Mouse (Mus musculus): Measurements from ENCODE around the gene Olfr806. TPM values are rescaled to one million over a fixed set of nuclear protein-coding genes. Genes with fewer than 3 reads are reported as not detected.

The Olfr806 gene
- total and polyA plus RNA-seq, 2 experiments = not detected

GRCm38 (mm10) chr10:129702910-129703309 is 38.8 kb downstream of the Olfr806 start, which contains the start of gene Olfr804:
Gene Olfr804, plus strand, starts transcription at chr10:129703210.
- Histone ChIP-seq H3K9ac (ENCODE audit: low read depth, low read length) (no peak within 1 kb of the TSS), H3K4me1 (ENCODE audit: control insufficient read depth, insufficient read depth, low read length) (no peaks in the 10 kb centered on the region), H3K36me3 (ENCODE audit: control insufficient read depth, insufficient read depth, low read length) (no peaks in the 10 kb centered on the region), H3K27me3 (ENCODE audit: control insufficient read depth, insufficient read depth, low read length) (no peaks in the 10 kb centered on the region), H3K4me3 (ENCODE audit: insufficient read depth, low read depth, low read length) (no peak within 1 kb of the TSS), H3K79me2 (ENCODE audit: control insufficient read depth, insufficient read depth, low read length) (no peaks in the 10 kb centered on the region), H3K27ac (replicated peaks; ENCODE audit: insufficient read depth, low read depth, low read length) (no peak within 1 kb of the TSS)
- DNase-seq (ENCODE audit: extremely low read depth, low read depth, low spot score) = no peak
- TF ChIP-seq POLR2A (IDR thresholded peaks at IDR 0.05; ENCODE audit: extremely low read depth, insufficient read depth, low read length) (no peak), CTCF (IDR thresholded peaks at IDR 0.05; ENCODE audit: low read depth, low read length) (no peak)

- H3K27ac ChIP-seq (replicated peaks; ENCODE audit: insufficient read depth, low read depth, low read length) = no peak within 1 kb of the TSS
- TF ChIP-seq POLR2A (IDR thresholded peaks at IDR 0.05; ENCODE audit: extremely low read depth, insufficient read depth, low read length) = no peak
- no peak for TF ChIP-seq CTCF (IDR thresholded peaks at IDR 0.05; ENCODE audit: low read depth, low read length)
- no peaks in the 10 kb centered on the region for H3K4me1 ChIP-seq (ENCODE audit: control insufficient read depth, insufficient read depth, low read length)
- H3K36me3 ChIP-seq (ENCODE audit: control insufficient read depth, insufficient read depth, low read length) = no peaks in the 10 kb centered on the region
- no peaks in the 10 kb centered on the region for H3K27me3 ChIP-seq (ENCODE audit: control insufficient read depth, insufficient read depth, low read length)
- no peak within 1 kb of the TSS for H3K9ac ChIP-seq (ENCODE audit: low read depth, low read length)
- H3K4me3 ChIP-seq (ENCODE audit: insufficient read depth, low read depth, low read length) = no peak within 1 kb of the TSS
- 68% methylated on average over 2 of the region's 2 CpGs for WGBS
- no peak for DNase-seq (ENCODE audit: extremely low read depth, low read depth, low spot score)
- H3K79me2 ChIP-seq (ENCODE audit: control insufficient read depth, insufficient read depth, low read length) = no peaks in the 10 kb centered on the region
These were observed 47.5 kb downstream of the Olfr806 start, which contains the start of gene Olfr803 for GRCm38 (mm10) chr10:129694186-129694585. Gene Olfr803, minus strand, starts transcription at chr10:129694286.

GRCm38 (mm10) chr10:129688069-129688468 is 53.7 kb downstream of the Olfr806 start, which contains the start of gene Olfr802:
Gene Olfr802, minus strand, starts transcription at chr10:129688169.
- Histone ChIP-seq H3K79me2 (ENCODE audit: control insufficient read depth, insufficient read depth, low read length) (no peaks in the 10 kb centered on the region), H3K9ac (ENCODE audit: low read depth, low read length) (no peak within 1 kb of the TSS), H3K4me3 (ENCODE audit: insufficient read depth, low read depth, low read length) (no peak within 1 kb of the TSS), H3K36me3 (ENCODE audit: control insufficient read depth, insufficient read depth, low read length) (no peaks in the 10 kb centered on the region), H3K27me3 (ENCODE audit: control insufficient read depth, insufficient read depth, low read length) (no peaks in the 10 kb centered on the region), H3K4me1 (ENCODE audit: control insufficient read depth, insufficient read depth, low read length) (no peaks in the 10 kb centered on the region), H3K27ac (replicated peaks; ENCODE audit: insufficient read depth, low read depth, low read length) (no peak within 1 kb of the TSS)
- TF ChIP-seq CTCF (IDR thresholded peaks at IDR 0.05; ENCODE audit: low read depth, low read length) (no peak), POLR2A (IDR thresholded peaks at IDR 0.05; ENCODE audit: extremely low read depth, insufficient read depth, low read length) (no peak)
- DNase-seq (ENCODE audit: extremely low read depth, low read depth, low spot score) = no peak
- WGBS = 67% methylated on average over 1 of the region's 1 CpGs

Other genes with a start within 250 kb of the Olfr806 start
- gene Olfr790, start 243.4 kb downstream of the Olfr806 start, total RNA-seq (2014; rRNA removed) = not detected in 2 replicates
- gene Olfr790, start 243.4 kb downstream of the Olfr806 start, polyA plus RNA-seq (2012; rRNA removed) = not detected in 2 replicates
- gene Olfr791, start 220.1 kb downstream of the Olfr806 start, total RNA-seq (2014; rRNA removed) = not detected in 2 replicates
- gene Olfr791, start 220.1 kb downstream of the Olfr806 start, polyA plus RNA-seq (2012; rRNA removed) = not detected in 2 replicates
- not detected in 2 replicates for gene Olfr792, start 202.8 kb downstream of the Olfr806 start, total RNA-seq (2014; rRNA removed)
- gene Olfr792, start 202.8 kb downstream of the Olfr806 start, polyA plus RNA-seq (2012; rRNA removed) = not detected in 2 replicates
- not detected in 2 replicates for gene Olfr794, start 174.3 kb downstream of the Olfr806 start, total RNA-seq (2014; rRNA removed)
- gene Olfr794, start 174.3 kb downstream of the Olfr806 start, polyA plus RNA-seq (2012; rRNA removed) = not detected in 2 replicates
- gene Olfr796, start 129.4 kb downstream of the Olfr806 start, total RNA-seq (2014; rRNA removed) = not detected in 2 replicates
- not detected in 2 replicates for gene Olfr796, start 129.4 kb downstream of the Olfr806 start, polyA plus RNA-seq (2012; rRNA removed)
- not detected in 2 replicates for gene Olfr798, start 114.0 kb downstream of the Olfr806 start, total RNA-seq (2014; rRNA removed)
- gene Olfr798, start 114.0 kb downstream of the Olfr806 start, polyA plus RNA-seq (2012; rRNA removed) = not detected in 2 replicates
- not detected in 2 replicates for gene Olfr799, start 104.4 kb downstream of the Olfr806 start, total RNA-seq (2014; rRNA removed)
- gene Olfr799, start 104.4 kb downstream of the Olfr806 start, polyA plus RNA-seq (2012; rRNA removed) = not detected in 2 replicates
- not detected in 2 replicates for gene Olfr800, start 84.2 kb downstream of the Olfr806 start, total RNA-seq (2014; rRNA removed)
- gene Olfr800, start 84.2 kb downstream of the Olfr806 start, polyA plus RNA-seq (2012; rRNA removed) = not detected in 2 replicates
- not detected in 2 replicates for gene Olfr801, start 68.1 kb downstream of the Olfr806 start, total RNA-seq (2014; rRNA removed)
- gene Olfr801, start 68.1 kb downstream of the Olfr806 start, polyA plus RNA-seq (2012; rRNA removed) = not detected in 2 replicates
- gene Olfr802, start 53.8 kb downstream of the Olfr806 start, total RNA-seq (2014; rRNA removed) = not detected in 2 replicates
- gene Olfr802, start 53.8 kb downstream of the Olfr806 start, polyA plus RNA-seq (2012; rRNA removed) = not detected in 2 replicates
- not detected in 2 replicates for gene Olfr803, start 47.6 kb downstream of the Olfr806 start, total RNA-seq (2014; rRNA removed)
- not detected in 2 replicates for gene Olfr803, start 47.6 kb downstream of the Olfr806 start, polyA plus RNA-seq (2012; rRNA removed)
- not detected in 2 replicates for gene Olfr804, start 38.7 kb downstream of the Olfr806 start, total RNA-seq (2014; rRNA removed)
- not detected in 2 replicates for gene Olfr804, start 38.7 kb downstream of the Olfr806 start, polyA plus RNA-seq (2012; rRNA removed)
- not detected in 2 replicates for gene Olfr805, start 12.5 kb downstream of the Olfr806 start, total RNA-seq (2014; rRNA removed)
- not detected in 2 replicates for gene Olfr805, start 12.5 kb downstream of the Olfr806 start, polyA plus RNA-seq (2012; rRNA removed)
- gene Olfr807, start 15.9 kb upstream of the Olfr806 start, total RNA-seq (2014; rRNA removed) = not detected in 2 replicates
- gene Olfr807, start 15.9 kb upstream of the Olfr806 start, polyA plus RNA-seq (2012; rRNA removed) = not detected in 2 replicates
- not detected in 2 replicates for gene Olfr808, start 23.6 kb upstream of the Olfr806 start, total RNA-seq (2014; rRNA removed)
- not detected in 2 replicates for gene Olfr808, start 23.6 kb upstream of the Olfr806 start, polyA plus RNA-seq (2012; rRNA removed)
- not detected in 2 replicates for gene Olfr809, start 32.7 kb upstream of the Olfr806 start, total RNA-seq (2014; rRNA removed)
- gene Olfr809, start 32.7 kb upstream of the Olfr806 start, polyA plus RNA-seq (2012; rRNA removed) = not detected in 2 replicates
- not detected in 2 replicates for gene Olfr810, start 53.0 kb upstream of the Olfr806 start, total RNA-seq (2014; rRNA removed)
- not detected in 2 replicates for gene Olfr810, start 53.0 kb upstream of the Olfr806 start, polyA plus RNA-seq (2012; rRNA removed)
- gene Olfr811, start 62.5 kb upstream of the Olfr806 start, total RNA-seq (2014; rRNA removed) = not detected in 2 replicates
- gene Olfr811, start 62.5 kb upstream of the Olfr806 start, polyA plus RNA-seq (2012; rRNA removed) = not detected in 2 replicates
- not detected in 2 replicates for gene Olfr812, start 104.2 kb upstream of the Olfr806 start, total RNA-seq (2014; rRNA removed)
- gene Olfr812, start 104.2 kb upstream of the Olfr806 start, polyA plus RNA-seq (2012; rRNA removed) = not detected in 2 replicates
- gene Olfr813, start 113.4 kb upstream of the Olfr806 start, total RNA-seq (2014; rRNA removed) = not detected in 2 replicates
- not detected in 2 replicates for gene Olfr813, start 113.4 kb upstream of the Olfr806 start, polyA plus RNA-seq (2012; rRNA removed)
- gene Olfr814, start 137.9 kb upstream of the Olfr806 start, total RNA-seq (2014; rRNA removed) = not detected in 2 replicates
- gene Olfr814, start 137.9 kb upstream of the Olfr806 start, polyA plus RNA-seq (2012; rRNA removed) = not detected in 2 replicates
- gene Olfr815, start 163.9 kb upstream of the Olfr806 start, total RNA-seq (2014; rRNA removed) = 0.13 TPM in 1 of 2 replicates, not detected in the other
- gene Olfr815, start 163.9 kb upstream of the Olfr806 start, polyA plus RNA-seq (2012; rRNA removed) = not detected in 2 replicates
- gene Olfr816, start 173.7 kb upstream of the Olfr806 start, total RNA-seq (2014; rRNA removed) = not detected in 2 replicates
- gene Olfr816, start 173.7 kb upstream of the Olfr806 start, polyA plus RNA-seq (2012; rRNA removed) = not detected in 2 replicates
- gene Olfr818, start 207.2 kb upstream of the Olfr806 start, total RNA-seq (2014; rRNA removed) = not detected in 2 replicates
- not detected in 2 replicates for gene Olfr818, start 207.2 kb upstream of the Olfr806 start, polyA plus RNA-seq (2012; rRNA removed)
- gene Olfr819, start 225.3 kb upstream of the Olfr806 start, total RNA-seq (2014; rRNA removed) = not detected in 2 replicates
- not detected in 2 replicates for gene Olfr819, start 225.3 kb upstream of the Olfr806 start, polyA plus RNA-seq (2012; rRNA removed)
- not detected in 2 replicates for gene Olfr247, start 234.2 kb upstream of the Olfr806 start, total RNA-seq (2014; rRNA removed)
- not detected in 2 replicates for gene Olfr247, start 234.2 kb upstream of the Olfr806 start, polyA plus RNA-seq (2012; rRNA removed)
- gene Gm10310, start 243.1 kb upstream of the Olfr806 start, total RNA-seq (2014; rRNA removed) = not detected in 2 replicates
- not detected in 2 replicates for gene Gm10310, start 243.1 kb upstream of the Olfr806 start, polyA plus RNA-seq (2012; rRNA removed)